Mouse (Mus musculus) lung, embryonic 15.5 days (tissue): Measurements from ENCODE around the gene March1. TPM values are rescaled to one million over a fixed set of nuclear protein-coding genes. Genes with fewer than 3 reads are reported as not detected.

Source experiments
- ATAC-seq: fragments of 200-750 bp; cut with Nextera tagmentation; 2 replicates; pipeline ENCODE4 v1.8.0; 2017; ENCODE audit warnings: moderate number of reproducible peaks, borderline replicate concordance; ENCODE audit not compliant: low FRiP score, low TSS enrichment; ENCODE audit errors: extremely low read depth
- H3K27ac ChIP-seq: fragments of 300-500 bp; sonication (generic); 2 replicates; pipeline ENCODE4 v1.5.1; 2015; ENCODE audit warnings: moderate library complexity, mild to moderate bottlenecking, inconsistent platforms
- H3K27me3 ChIP-seq: fragments of 300-500 bp; sonication (generic); 2 replicates; pipeline ENCODE4 v1.6.1; 2015; ENCODE audit warnings: inconsistent platforms
- H3K36me3 ChIP-seq: fragments of 300-500 bp; sonication (generic); 2 replicates; pipeline ENCODE4 v1.6.1; 2015; ENCODE audit warnings: inconsistent platforms
- H3K4me1 ChIP-seq: fragments of 300-500 bp; sonication (generic); 2 replicates; pipeline ENCODE4 v1.6.1; 2015; ENCODE audit warnings: inconsistent platforms
- H3K4me2 ChIP-seq: fragments of 300-500 bp; sonication (generic); 2 replicates; pipeline ENCODE4 v1.6.1; 2015; ENCODE audit warnings: inconsistent platforms, mild to moderate bottlenecking, moderate library complexity
- H3K4me3 ChIP-seq: fragments of 300-500 bp; sonication (generic); 2 replicates; pipeline ENCODE4 v1.5.1; 2015; ENCODE audit warnings: mild to moderate bottlenecking, inconsistent platforms
- H3K9ac ChIP-seq: fragments of 300-500 bp; sonication (generic); 2 replicates; pipeline ENCODE4 v1.6.1; 2015; ENCODE audit warnings: inconsistent platforms
- H3K9me3 ChIP-seq: fragments of 300-500 bp; sonication (generic); 2 replicates; pipeline ENCODE4 v1.6.1; 2016; ENCODE audit warnings: inconsistent platforms
- WGBS: fragments of 180-500 bp; shearing (Covaris S2); methylation state at CpG from one replicate; pipeline ENCODE4 v1.1.7; 2015; 5-methylcytosine and 5-hydroxymethylcytosine counted together
- polyA plus RNA-seq: library from polyadenylated mRNA; unstranded; fragments of >200 nt; fragmentation: Nextera tagmentation; extraction: Ambion mirVana; gene quantifications from 2 replicates; pipeline ENCODE4 v1.2.1, GENCODE M21; 2015

The March1 gene
- polyA plus RNA-seq, 1 experiment from 2014 or later: 0.47 TPM

DNA sequence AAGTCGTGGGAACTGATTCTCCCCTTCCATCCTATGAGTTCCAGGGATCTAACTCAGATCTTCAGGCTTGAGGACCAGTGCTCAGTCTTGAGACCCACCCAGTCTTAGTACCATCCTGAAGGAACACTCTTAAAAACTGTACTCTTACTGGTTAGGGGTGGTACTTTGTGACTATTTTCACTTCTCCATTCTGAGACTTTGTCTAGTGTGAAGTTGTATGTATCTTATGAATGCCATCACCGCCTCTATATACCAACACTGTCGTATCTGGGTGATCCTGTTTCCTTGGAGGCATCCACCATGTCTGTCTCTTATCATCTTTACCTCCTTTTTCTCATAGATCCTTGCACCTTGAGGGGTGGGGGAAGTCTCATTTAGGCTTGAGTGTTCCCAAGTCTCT lies 714.5 kb downstream of the March1 start:
- H3K4me1 ChIP-seq: no peaks in the 10 kb centered on the region
- no peak overlapping the region for H3K9ac ChIP-seq
- 75% methylated on average over 3 of the region's 3 CpGs for WGBS
- no peak overlapping the region for H3K4me2 ChIP-seq
- ATAC-seq: no peak
- no peak overlapping the region for H3K27ac ChIP-seq
- no peaks in the 10 kb centered on the region for H3K36me3 ChIP-seq
- no peaks in the 10 kb centered on the region for H3K27me3 ChIP-seq
- no peak overlapping the region for H3K4me3 ChIP-seq
- no peaks in the 10 kb centered on the region for H3K9me3 ChIP-seq

- Histone ChIP-seq H3K9me3 (no peaks in the 10 kb centered on the region), H3K4me3 (no peak overlapping the region), H3K27me3 (no peaks in the 10 kb centered on the region), H3K27ac (no peak overlapping the region), H3K4me2 (no peak overlapping the region), H3K36me3 (no peaks in the 10 kb centered on the region), H3K4me1 (no peaks in the 10 kb centered on the region), H3K9ac (no peak overlapping the region)
- 63% methylated on average over 3 of the region's 3 CpGs for WGBS
- no peak for ATAC-seq
Observed at GRCm38 (mm10) chr8:66334265-66334664, 716.6 kb downstream of the March1 start.

DNA sequence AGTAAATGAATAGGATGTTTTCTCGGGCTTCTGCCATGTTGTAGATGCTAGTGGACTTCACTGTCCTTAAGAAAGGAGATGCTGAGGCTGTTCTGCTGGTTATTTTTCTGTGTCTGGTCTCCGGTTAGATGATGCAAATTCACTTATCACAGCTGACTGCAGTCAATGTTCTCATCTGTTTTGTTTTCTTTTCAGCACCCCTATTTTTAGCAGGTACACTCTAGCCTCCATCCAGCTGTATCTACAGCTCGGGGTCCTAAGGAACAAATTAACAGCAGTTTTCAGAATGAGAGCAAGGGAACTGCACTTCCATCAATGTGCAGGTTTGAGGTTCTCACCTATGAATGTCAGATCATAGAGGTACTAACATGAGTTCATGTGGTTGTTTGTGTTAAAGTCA lies 721.9 kb downstream of the March1 start:
- Histone ChIP-seq H3K27me3 (no peaks in the 10 kb centered on the region), H3K9ac (no peak overlapping the region), H3K36me3 (no peaks in the 10 kb centered on the region), H3K9me3 (no peaks in the 10 kb centered on the region), H3K4me2 (no peak overlapping the region), H3K4me1 (no peaks in the 10 kb centered on the region), H3K4me3 (no peak overlapping the region), H3K27ac (no peak overlapping the region)
- no peak for ATAC-seq
- 67% methylated on average over 3 of the region's 3 CpGs for WGBS

GRCm38 (mm10) chr8:66342928-66343327 lies 725.2 kb downstream of the March1 start:
- no peak overlapping the region for H3K27ac ChIP-seq
- H3K27me3 ChIP-seq: no peaks in the 10 kb centered on the region
- no peaks in the 10 kb centered on the region for H3K4me1 ChIP-seq
- H3K36me3 ChIP-seq: no peaks in the 10 kb centered on the region
- no peak overlapping the region for H3K9ac ChIP-seq
- WGBS: 68% methylated on average over 1 of the region's 1 CpGs
- no peak overlapping the region for H3K4me2 ChIP-seq
- no peak overlapping the region for H3K4me3 ChIP-seq
- no peak for ATAC-seq
- H3K9me3 ChIP-seq: no peaks in the 10 kb centered on the region

GRCm38 (mm10) chr8:66362882-66363801 lies 745.4 kb downstream of the March1 start:
- Histone ChIP-seq H3K4me1 (no peaks in the 10 kb centered on the region), H3K4me3 (no peak overlapping the region), H3K36me3 (no peaks in the 10 kb centered on the region), H3K9me3 (no peaks in the 10 kb centered on the region), H3K27ac (no peak overlapping the region), H3K9ac (no peak overlapping the region), H3K4me2 (no peak overlapping the region), H3K27me3 (no peaks in the 10 kb centered on the region)
- ATAC-seq: no peak
- 79% methylated on average over 5 of the region's 5 CpGs for WGBS

- no peak for ATAC-seq
- Histone ChIP-seq H3K36me3 (no peaks in the 10 kb centered on the region), H3K27me3 (no peaks in the 10 kb centered on the region), H3K27ac (no peak overlapping the region), H3K4me1 (no peaks in the 10 kb centered on the region), H3K4me2 (no peak overlapping the region), H3K9me3 (no peaks in the 10 kb centered on the region), H3K9ac (no peak overlapping the region), H3K4me3 (no peak overlapping the region)
- 54% methylated on average over 4 of the region's 4 CpGs for WGBS
Observed at GRCm38 (mm10) chr8:66383694-66384373, 766.1 kb downstream of the March1 start.

GRCm38 (mm10) chr8:66386008-66386407 lies 768.3 kb downstream of the March1 start:
- H3K27ac ChIP-seq: no peak overlapping the region
- H3K4me3 ChIP-seq: no peak overlapping the region
- H3K4me1 ChIP-seq: no peaks in the 10 kb centered on the region
- no peaks in the 10 kb centered on the region for H3K36me3 ChIP-seq
- no peak for ATAC-seq
- no peak overlapping the region for H3K9ac ChIP-seq
- no peaks in the 10 kb centered on the region for H3K9me3 ChIP-seq
- no peak overlapping the region for H3K4me2 ChIP-seq
- H3K27me3 ChIP-seq: no peaks in the 10 kb centered on the region

- Histone ChIP-seq H3K9ac (no peak overlapping the region), H3K36me3 (no peaks in the 10 kb centered on the region), H3K27ac (no peak overlapping the region), H3K4me3 (no peak overlapping the region), H3K9me3 (no peaks in the 10 kb centered on the region), H3K4me2 (no peak overlapping the region), H3K27me3 (no peaks in the 10 kb centered on the region), H3K4me1 (no peaks in the 10 kb centered on the region)
- ATAC-seq: no peak
- WGBS: 71% methylated on average over 2 of the region's 2 CpGs
Observed at GRCm38 (mm10) chr8:66388693-66389092, 771.0 kb downstream of the March1 start.

DNA sequence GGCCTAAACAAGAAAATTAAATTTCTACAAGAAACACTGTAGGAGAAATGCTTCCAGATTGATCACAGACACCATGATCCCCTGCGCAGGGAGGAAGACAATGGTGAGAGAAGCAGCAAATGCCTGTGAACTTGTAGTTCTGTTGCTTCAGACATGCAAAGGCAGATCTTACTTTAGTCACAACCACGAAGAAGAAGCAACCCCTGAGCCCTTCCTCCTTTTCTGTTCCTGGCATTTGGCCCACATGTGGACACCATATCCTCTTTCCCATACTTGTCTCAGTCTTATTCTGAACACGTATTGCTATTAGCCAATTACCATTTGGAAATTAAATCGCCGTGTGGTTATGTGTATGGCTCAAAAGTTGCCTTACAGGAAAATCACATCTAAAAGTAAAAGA lies 773.9 kb downstream of the March1 start:
- ATAC-seq: no peak
- Histone ChIP-seq H3K4me3 (no peak overlapping the region), H3K4me1 (no peaks in the 10 kb centered on the region), H3K4me2 (no peak overlapping the region), H3K9me3 (no peaks in the 10 kb centered on the region), H3K27ac (no peak overlapping the region), H3K36me3 (no peaks in the 10 kb centered on the region), H3K27me3 (no peaks in the 10 kb centered on the region), H3K9ac (no peak overlapping the region)
- 86% methylated on average over 5 of the region's 5 CpGs for WGBS

- Histone ChIP-seq H3K36me3 (no peaks in the 10 kb centered on the region), H3K9me3 (no peaks in the 10 kb centered on the region), H3K4me2 (no peak overlapping the region), H3K4me3 (no peak overlapping the region), H3K9ac (no peak overlapping the region), H3K27me3 (no peaks in the 10 kb centered on the region), H3K27ac (no peak overlapping the region), H3K4me1 (no peaks in the 10 kb centered on the region)
- ATAC-seq: no peak
Observed at GRCm38 (mm10) chr8:66392900-66393299, 775.2 kb downstream of the March1 start.

GRCm38 (mm10) chr8:66394148-66394547 lies 776.4 kb downstream of the March1 start:
- Histone ChIP-seq H3K27ac (no peak overlapping the region), H3K36me3 (no peaks in the 10 kb centered on the region), H3K9me3 (no peaks in the 10 kb centered on the region), H3K9ac (no peak overlapping the region), H3K27me3 (no peaks in the 10 kb centered on the region), H3K4me2 (no peak overlapping the region), H3K4me1 (no peaks in the 10 kb centered on the region), H3K4me3 (no peak overlapping the region)
- 61% methylated on average over 3 of the region's 3 CpGs for WGBS
- no peak for ATAC-seq

DNA sequence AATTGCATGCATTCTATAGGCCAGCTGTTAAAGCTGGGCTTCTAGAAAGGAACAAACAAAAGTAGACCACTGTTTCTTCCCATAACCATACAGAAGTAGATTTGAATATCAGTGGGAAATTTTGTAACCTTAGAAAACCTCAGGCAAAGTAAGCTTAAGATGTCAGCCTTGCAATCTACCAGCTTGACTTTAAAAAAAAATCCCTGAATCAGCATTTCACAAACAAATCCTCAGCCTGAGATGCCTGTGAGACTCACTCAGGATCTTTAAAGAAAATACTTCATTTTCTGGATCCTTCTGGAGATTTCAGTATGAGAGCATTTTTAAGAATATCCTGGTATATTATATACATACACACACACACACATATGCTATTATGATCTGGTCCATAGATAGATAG lies 780.1 kb downstream of the March1 start:
- Histone ChIP-seq H3K4me3 (no peak overlapping the region), H3K27ac (no peak overlapping the region), H3K36me3 (no peaks in the 10 kb centered on the region), H3K4me1 (no peaks in the 10 kb centered on the region), H3K4me2 (no peak overlapping the region), H3K9me3 (no peaks in the 10 kb centered on the region), H3K9ac (no peak overlapping the region), H3K27me3 (no peaks in the 10 kb centered on the region)
- no peak for ATAC-seq
